Mouse (Mus musculus) lung, embryonic 14.5 days (tissue): Measurements from ENCODE around the gene Dnajb14. TPM values are rescaled to one million over a fixed set of nuclear protein-coding genes. Genes with fewer than 3 reads are reported as not detected.
A peak's percentile ranks its signal among the peaks of the same experiment; 100 is the strongest.

Experiments
- ATAC-seq: fragments of 200-750 bp; cut with Nextera tagmentation; 2 replicates; pipeline ENCODE4 v1.8.0; 2017; ENCODE audit warnings: mild to moderate bottlenecking, moderate TSS enrichment, moderate library complexity; ENCODE audit not compliant: insufficient read depth
- DNase-seq: peaks from one replicate; pipeline ENCODE4 v3.0.0-alpha.2; 2015
- H3K27ac ChIP-seq: fragments of 300-500 bp; sonication (generic); 2 replicates; pipeline ENCODE4 v1.5.1; 2014; ENCODE audit warnings: low read depth, mild to moderate bottlenecking, moderate library complexity
- H3K27me3 ChIP-seq: fragments of 300-500 bp; sonication (generic); 2 replicates; pipeline ENCODE4 v1.6.1; 2014; ENCODE audit warnings: low read length, control low read depth; ENCODE audit not compliant: insufficient read depth
- H3K36me3 ChIP-seq: fragments of 300-500 bp; sonication (generic); 2 replicates; pipeline ENCODE4 v1.6.1; 2014; ENCODE audit warnings: control low read depth; ENCODE audit not compliant: insufficient read depth
- H3K4me1 ChIP-seq: fragments of 300-500 bp; sonication (generic); 2 replicates; pipeline ENCODE4 v1.6.1; 2014; ENCODE audit warnings: antibody characterized with exemption, control low read depth; ENCODE audit not compliant: insufficient read depth
- H3K4me2 ChIP-seq: fragments of 300-500 bp; sonication (generic); 2 replicates; pipeline ENCODE4 v1.6.1; 2014; ENCODE audit warnings: mild to moderate bottlenecking
- H3K4me3 ChIP-seq: fragments of 300-500 bp; sonication (generic); 2 replicates; pipeline ENCODE4 v1.5.1; 2014; ENCODE audit warnings: low read depth, low read length
- H3K9ac ChIP-seq: fragments of 300-500 bp; sonication (generic); 2 replicates; pipeline ENCODE4 v1.6.1; 2014
- H3K9me3 ChIP-seq: fragments of 300-500 bp; sonication (generic); 2 replicates; pipeline ENCODE4 v1.6.1; 2016; ENCODE audit warnings: low read depth, low read length, control low read depth
- CTCF ChIP-seq: IDR thresholded peaks from 2 replicates; pipeline ENCODE4 v1.5.1; 2016; ENCODE audit warnings: antibody characterized with exemption, low read depth
- WGBS: fragments of 180-500 bp; shearing (Covaris S2); extraction: QIAGEN DNeasy Blood & Tissue Kit; methylation state at CpG from one replicate; pipeline ENCODE4 v1.1.7; 2014; 5-methylcytosine and 5-hydroxymethylcytosine counted together
- polyA plus RNA-seq: library from polyadenylated mRNA; unstranded; fragments of >200 nt; fragmentation: Nextera tagmentation; extraction: Ambion mirVana; gene quantifications from 2 replicates; pipeline ENCODE4 v1.2.1, GENCODE M21; 2014

Gene Dnajb14
- polyA plus RNA-seq, 1 experiment from 2014 or later: 15.5 TPM

GRCm38 (mm10) chr3:137869395-137869794, 1.9 kb downstream of the Dnajb14 start:
- Histone ChIP-seq H3K27me3 (no peaks in the 10 kb centered on the region), H3K4me2 (peak overlapping the region; percentile 1; the same call in 1 of the 2 replicates), H3K27ac (no peak overlapping the region), H3K9me3 (no peaks in the 10 kb centered on the region), H3K9ac (no peak overlapping the region), H3K36me3 (peaks cover 13% of the 10 kb centered on the region), H3K4me1 (no peaks in the 10 kb centered on the region), H3K4me3 (no peak overlapping the region)
- no peak for TF ChIP-seq CTCF
- DNase-seq (no peak), ATAC-seq (no peak)
- WGBS: 83% methylated on average over 9 of the region's 9 CpGs

- H3K4me2 ChIP-seq: no peak overlapping the region
- ATAC-seq: no peak
- no peaks in the 10 kb centered on the region for H3K4me1 ChIP-seq
- TF ChIP-seq CTCF: no peak
- no peak overlapping the region for H3K9ac ChIP-seq
- no peak overlapping the region for H3K27ac ChIP-seq
- no peak overlapping the region for H3K4me3 ChIP-seq
- H3K36me3 ChIP-seq: no peaks in the 10 kb centered on the region
- no peaks in the 10 kb centered on the region for H3K9me3 ChIP-seq
- no peaks in the 10 kb centered on the region for H3K27me3 ChIP-seq
- WGBS: 68% methylated on average over 3 of the region's 3 CpGs
- DNase-seq: no peak
Measured at GRCm38 (mm10) chr3:137879313-137879712, 11.8 kb downstream of the Dnajb14 start.

GRCm38 (mm10) chr3:137880109-137880748, 12.8 kb downstream of the Dnajb14 start:
- H3K4me2 ChIP-seq: no peak overlapping the region
- no peaks in the 10 kb centered on the region for H3K27me3 ChIP-seq
- H3K9ac ChIP-seq: no peak overlapping the region
- no peak for TF ChIP-seq CTCF
- H3K36me3 ChIP-seq: 0 out of 2 replicates have a peak, but pooled peaks cover 2% of the 10 kb centered on the region
- WGBS: 68% methylated on average over 4 of the region's 4 CpGs
- no peak for ATAC-seq
- H3K4me1 ChIP-seq: no peaks in the 10 kb centered on the region
- DNase-seq: peak; percentile 30
- H3K27ac ChIP-seq: no peak overlapping the region
- no peaks in the 10 kb centered on the region for H3K9me3 ChIP-seq
- H3K4me3 ChIP-seq: no peak overlapping the region

GRCm38 (mm10) chr3:137881093-137881492, 13.6 kb downstream of the Dnajb14 start:
- Histone ChIP-seq H3K4me2 (no peak overlapping the region), H3K27ac (no peak overlapping the region), H3K27me3 (no peaks in the 10 kb centered on the region), H3K9ac (no peak overlapping the region), H3K4me3 (no peak overlapping the region), H3K9me3 (no peaks in the 10 kb centered on the region), H3K4me1 (no peaks in the 10 kb centered on the region), H3K36me3 (0 out of 2 replicates have a peak, but pooled peaks cover 5% of the 10 kb centered on the region)
- TF ChIP-seq CTCF: no peak
- WGBS: 87% methylated on average over 5 of the region's 5 CpGs
- no peak for ATAC-seq
- no peak for DNase-seq

GRCm38 (mm10) chr3:137887961-137888360, 20.5 kb downstream of the Dnajb14 start:
- Histone ChIP-seq H3K9ac (no peak overlapping the region), H3K4me3 (no peak overlapping the region), H3K27me3 (no peaks in the 10 kb centered on the region), H3K9me3 (no peaks in the 10 kb centered on the region), H3K4me2 (no peak overlapping the region), H3K36me3 (peaks cover 19% of the 10 kb centered on the region; the same call in 1 of the 2 replicates), H3K27ac (no peak overlapping the region), H3K4me1 (no peaks in the 10 kb centered on the region)
- TF ChIP-seq CTCF: no peak
- no peak for ATAC-seq
- WGBS: 72% methylated on average over 7 of the region's 7 CpGs
- DNase-seq: no peak

GRCm38 (mm10) chr3:137891089-137891488, 23.6 kb downstream of the Dnajb14 start:
- DNase-seq (peak; percentile 7), ATAC-seq (no peak; the same call in 1 of the 2 replicates)
- TF ChIP-seq CTCF: no peak
- Histone ChIP-seq H3K27ac (no peak overlapping the region), H3K4me1 (no peaks in the 10 kb centered on the region), H3K4me3 (no peak overlapping the region), H3K4me2 (no peak overlapping the region), H3K9me3 (no peaks in the 10 kb centered on the region), H3K9ac (no peak overlapping the region), H3K36me3 (peaks cover 32% of the 10 kb centered on the region), H3K27me3 (no peaks in the 10 kb centered on the region)
- 60% methylated on average over 3 of the region's 3 CpGs for WGBS

GRCm38 (mm10) chr3:137892118-137892517, 24.6 kb downstream of the Dnajb14 start:
- 89% methylated on average over 4 of the region's 4 CpGs for WGBS

More at GRCm38 (mm10) chr3:137892118-137892517, 24.6 kb downstream of the Dnajb14 start:
- no peak for TF ChIP-seq CTCF
- H3K4me3 ChIP-seq: no peak overlapping the region
- no peaks in the 10 kb centered on the region for H3K27me3 ChIP-seq
- peaks cover 34% of the 10 kb centered on the region for H3K36me3 ChIP-seq
- ATAC-seq (no peak), DNase-seq (no peak)
- no peak overlapping the region for H3K4me2 ChIP-seq
- no peak overlapping the region for H3K27ac ChIP-seq
- H3K4me1 ChIP-seq: no peaks in the 10 kb centered on the region
- no peak overlapping the region for H3K9ac ChIP-seq
- no peaks in the 10 kb centered on the region for H3K9me3 ChIP-seq
